Comparison of ENCODE assay signal across 19 mouse cellular contexts in genomic region chr7:68368948-68369347, GRCm38 (mm10).
DNase-seq lines count a peak whose midpoint lies in the region; TF ChIP-seq lines count a peak whose summit lies in the region.
"Had no signal": no experiment of that assay in that cellular context is flagged by ENCODE, and none has a peak within 500 bp of the region (broad histone marks: within the 10 kb centered on the region; RNA-seq: fewer than 3 reads in every experiment).

No protein-coding gene starts in this region.

- DNase-seq in 416B (ENCODE audit: low read depth) = peak; percentile 66
- peak; percentile 12 for DNase-seq in T-cell, adult 2 months (ENCODE audit: low spot score)
- peak; percentile 46 for DNase-seq in induced T-regulatory cell, adult 2 months (ENCODE audit: low read depth)
- no peak for DNase-seq in lung, postnatal 25 days (ENCODE audit: low spot score)
- no peak for DNase-seq in natural killer cell, adult 2 months (ENCODE audit: low spot score in 2 of 2)
- DNase-seq in layer of hippocampus, adult 8-10 months (ENCODE audit: low spot score in 2 of 2) = no peak

- no peak overlapping the region for H3ac ChIP-seq in myocyte (ENCODE audit: control insufficient read depth, insufficient read length)

- TF ChIP-seq POLR2A in myocyte (IDR thresholded peaks at IDR 0.05; ENCODE audit: insufficient read length, low read depth) = no peak

- peaks cover 43% of the 10 kb centered on the region for H3K27me3 ChIP-seq in myocyte (ENCODE audit: control insufficient read depth, insufficient read depth, insufficient read length)
- H3K27me3 ChIP-seq: CH12.LX had no signal

- H3K4me3 ChIP-seq in myocyte = no peak overlapping the region
- H3K4me3 ChIP-seq: heart, adult 2 months; left cerebral cortex, adult 2 months; liver, embryonic 12.5 days had no signal

- peak overlapping the region; percentile 61 for H3K4me2 ChIP-seq in myocyte (ENCODE audit: low read depth)

- H3K36me3 ChIP-seq in myocyte (ENCODE audit: control insufficient read depth, insufficient read depth) = no peaks in the 10 kb centered on the region
- H3K36me3 ChIP-seq: embryonic facial prominence, embryonic 13.5 days; forebrain, embryonic 10.5 days; forebrain, embryonic 15.5 days; heart, embryonic 12.5 days; hindbrain, embryonic 10.5 days; hindbrain, embryonic 15.5 days; liver, embryonic 12.5 days; midbrain, embryonic 10.5 days; midbrain, embryonic 15.5 days had no signal

- H3K79me2 ChIP-seq in myocyte (ENCODE audit: control insufficient read depth, insufficient read depth) = no peaks in the 10 kb centered on the region

TF ChIP-seq in myocyte, 11 proteins besides CTCF, POLR2A, EP300 and RAD21:
- TF ChIP-seq MYOG (IDR thresholded peaks at IDR 0.05; ENCODE audit: control insufficient read depth in 1 of 3, insufficient read depth in 1 of 3, insufficient read length in 2 of 3, low read depth in 2 of 3) (peak in 1 of 3 experiments; percentile 49), MYOD1 (IDR thresholded peaks at IDR 0.05; ENCODE audit: control insufficient read depth in 1 of 3, insufficient read length in 2 of 3, low read depth in 2 of 3) (peak in 1 of 3 experiments; percentile 57), TCF12 (IDR thresholded peaks at IDR 0.05; ENCODE audit: insufficient read depth, poor library complexity, severe bottlenecking) (no peak)

Comparison
In these comparisons a context has a peak if more than half of its experiments do, and no peak if none do; other contexts are left out.
1. DNase-seq: peak in 416B (single experiment), T-cell, adult 2 months (single experiment) and induced T-regulatory cell, adult 2 months (single experiment); none in lung, postnatal 25 days (single experiment), natural killer cell, adult 2 months (0 of 2) and layer of hippocampus, adult 8-10 months (0 of 2).